Mouse (Mus musculus): ENCODE measurements around the gene 1810009A15Rik.
"Not testable (repeated sequence)": the region's sequence is repeated elsewhere in the genome, so short reads cannot be mapped to it uniquely, and the experiment has no call there.

1810009A15Rik gene

GRCm38 (mm10) chr19:8888511-8889385, at the start of gene 1810009A15Rik, which contains the start of gene Gm49416:
TSS of gene 1810009A15Rik (plus strand) at chr19:8888853.
TSS of gene Gm49416 (plus strand) at chr19:8888926.
- peak; percentile 96 for DNase-seq

DNA sequence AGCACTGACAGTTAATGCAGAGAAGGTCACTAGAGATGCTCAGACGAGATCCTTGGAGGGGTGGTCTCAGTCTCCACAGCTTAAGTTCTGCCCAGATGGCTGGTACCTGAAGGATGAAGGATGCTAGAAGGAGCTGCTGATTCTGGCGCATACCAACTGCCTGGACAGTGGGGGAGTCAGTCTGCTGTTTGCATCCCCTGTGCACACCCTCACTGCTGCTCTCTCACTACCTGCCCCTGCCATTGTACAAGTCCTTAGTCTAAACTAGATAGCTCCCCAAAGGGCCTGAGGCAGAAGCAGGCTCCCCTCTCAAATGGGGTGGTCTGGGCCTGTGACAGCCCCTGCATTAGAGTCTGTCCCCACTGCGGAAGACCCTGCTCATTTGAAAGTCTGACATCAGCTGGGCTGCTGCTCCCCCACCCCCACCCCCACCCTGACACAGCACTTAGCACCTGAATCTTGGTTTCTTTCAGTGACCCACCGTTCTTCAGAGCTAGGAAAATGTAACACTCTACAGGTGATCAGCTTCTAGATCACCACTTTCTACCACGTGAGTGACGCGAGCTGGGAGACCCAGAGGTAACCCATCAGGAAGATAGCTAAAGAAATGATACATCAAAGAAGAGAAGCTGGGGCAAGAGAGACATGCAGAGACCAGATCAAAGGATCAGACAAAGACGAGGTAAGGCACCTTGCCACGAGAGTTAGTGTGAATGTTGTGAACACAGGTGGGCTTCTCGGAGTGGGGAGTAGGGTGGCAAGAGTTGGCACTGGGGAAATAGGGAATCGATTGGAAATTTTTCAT, 49.3 kb upstream of the 1810009A15Rik start, which contains the start of gene Gng3:
Gng3 (minus strand) TSS at position 92 of the 805 bp plus-strand sequence.
- DNase-seq = peak; percentile 91

DNA sequence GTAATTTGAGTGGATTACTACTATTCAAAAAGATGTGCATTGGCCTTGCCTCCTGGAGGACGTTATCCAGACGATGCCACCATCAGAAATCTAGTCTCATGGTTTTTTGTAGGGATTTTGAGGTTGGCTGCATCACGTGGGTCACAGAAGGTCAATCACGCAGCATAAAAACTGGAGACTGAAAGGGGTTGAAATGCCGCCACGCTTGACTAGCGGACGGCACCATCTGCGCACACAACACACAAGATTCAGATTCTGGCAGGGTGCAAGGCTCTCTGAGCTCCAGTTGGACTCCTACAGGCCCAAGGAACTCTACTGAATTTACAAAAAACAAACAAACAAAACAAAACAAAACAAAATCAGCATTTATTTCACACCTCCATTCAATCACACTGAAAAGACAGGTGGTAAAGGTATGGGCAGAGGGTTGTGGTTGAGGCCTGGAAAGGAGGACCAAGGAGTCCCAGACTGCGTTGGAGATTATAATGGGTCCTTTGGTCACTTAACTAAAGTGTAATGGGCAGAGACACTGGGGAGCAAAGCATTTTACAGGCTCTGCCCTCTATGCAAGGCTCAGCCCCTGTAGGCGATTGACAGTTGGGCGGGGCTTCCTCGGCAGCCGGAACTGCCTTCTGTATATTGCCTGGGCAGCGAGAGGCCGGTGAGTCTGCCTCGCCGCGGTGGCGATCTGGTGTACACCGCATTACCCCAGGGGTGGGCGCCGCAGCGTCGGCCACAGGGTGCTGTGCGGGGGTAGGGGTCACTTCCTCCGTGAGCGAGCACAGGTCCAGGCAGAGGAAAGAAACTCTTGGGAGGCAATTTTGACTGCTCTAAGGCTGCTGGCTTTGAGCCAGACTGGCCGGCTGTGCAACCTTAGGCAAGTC, 48.5 kb upstream of the 1810009A15Rik start:
- peak; percentile 77 for DNase-seq

DNA sequence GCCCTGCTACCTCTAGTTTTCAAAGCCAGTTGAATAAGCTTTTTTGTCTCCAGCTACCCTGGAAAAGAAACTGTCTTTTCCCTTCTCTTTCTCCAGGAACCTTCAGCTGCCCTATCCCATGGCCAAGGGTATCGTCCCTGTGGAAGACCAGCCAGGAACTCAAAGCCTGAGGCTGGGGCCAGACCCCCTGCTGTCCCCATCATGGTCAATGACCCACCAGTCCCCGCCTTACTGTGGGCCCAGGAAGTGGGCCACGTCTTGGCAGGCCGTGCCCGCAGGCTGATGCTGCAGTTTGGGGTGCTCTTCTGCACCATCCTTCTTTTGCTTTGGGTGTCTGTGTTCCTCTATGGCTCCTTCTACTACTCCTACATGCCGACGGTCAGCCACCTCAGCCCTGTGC, 47.6 kb upstream of the 1810009A15Rik start:
- no peak for DNase-seq

DNA sequence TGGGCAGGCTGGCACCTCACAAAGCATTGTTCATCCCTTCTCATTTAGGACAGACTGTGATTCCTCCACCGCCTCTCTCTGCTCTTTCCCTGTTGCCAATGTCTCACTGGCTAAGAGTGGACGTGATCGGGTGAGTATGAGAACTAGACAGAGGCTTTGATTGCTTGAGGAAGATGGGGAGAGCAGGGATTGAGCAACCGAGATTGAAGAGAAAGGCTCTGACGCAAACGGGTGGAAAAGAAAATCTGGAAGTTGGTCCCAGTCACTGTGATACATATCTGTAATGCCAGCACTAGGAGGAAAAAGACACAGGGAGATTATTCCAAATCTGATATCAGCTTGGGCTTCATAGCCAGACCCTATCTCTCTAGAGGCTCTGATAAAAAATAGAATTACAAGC, 45.7 kb upstream of the 1810009A15Rik start:
- DNase-seq = no peak

DNA sequence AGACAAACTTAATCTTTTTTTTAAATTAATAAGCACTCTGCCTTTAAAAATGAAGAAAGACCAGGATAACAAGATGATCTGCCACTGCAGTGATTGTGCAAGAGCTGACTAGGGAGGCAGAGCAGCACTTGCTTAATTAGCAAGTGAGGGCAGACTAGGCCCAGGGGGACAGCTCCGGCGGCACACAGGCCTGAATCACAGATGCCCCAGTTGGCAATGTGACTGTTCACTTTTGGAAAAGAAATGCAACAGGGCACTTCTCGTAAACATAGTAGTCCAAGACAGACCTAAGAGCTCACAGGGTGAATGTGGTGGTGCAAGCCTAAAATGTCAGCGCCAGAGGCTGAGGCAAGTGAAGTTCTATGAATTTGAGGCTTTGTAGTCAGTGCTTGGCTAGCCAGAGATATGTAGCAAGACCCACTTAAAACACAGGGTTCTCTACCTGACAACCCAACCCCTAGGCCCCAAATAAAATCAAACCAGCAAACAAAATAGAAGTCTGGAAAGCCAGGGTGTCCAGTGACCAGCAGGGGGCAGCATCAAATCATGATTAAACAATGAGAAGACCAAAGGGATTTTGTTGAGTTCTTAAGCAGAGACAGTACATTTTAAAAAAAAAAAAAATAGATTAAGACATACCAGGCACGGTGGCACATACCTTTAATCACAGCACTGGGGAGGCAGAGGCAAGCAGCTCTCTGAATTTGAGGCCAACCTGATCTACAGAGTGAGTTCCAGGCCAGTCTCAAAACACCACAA, 44.1 kb upstream of the 1810009A15Rik start:
- peak; percentile 70 for DNase-seq

- DNase-seq = no peak
Observed at GRCm38 (mm10) chr19:8848356-8848755, 40.3 kb upstream of the 1810009A15Rik start.

GRCm38 (mm10) chr19:8850402-8850901, 38.2 kb upstream of the 1810009A15Rik start, which contains the start of gene Lrrn4cl:
TSS of gene Lrrn4cl (plus strand) at chr19:8850768.
- DNase-seq = no peak

DNA sequence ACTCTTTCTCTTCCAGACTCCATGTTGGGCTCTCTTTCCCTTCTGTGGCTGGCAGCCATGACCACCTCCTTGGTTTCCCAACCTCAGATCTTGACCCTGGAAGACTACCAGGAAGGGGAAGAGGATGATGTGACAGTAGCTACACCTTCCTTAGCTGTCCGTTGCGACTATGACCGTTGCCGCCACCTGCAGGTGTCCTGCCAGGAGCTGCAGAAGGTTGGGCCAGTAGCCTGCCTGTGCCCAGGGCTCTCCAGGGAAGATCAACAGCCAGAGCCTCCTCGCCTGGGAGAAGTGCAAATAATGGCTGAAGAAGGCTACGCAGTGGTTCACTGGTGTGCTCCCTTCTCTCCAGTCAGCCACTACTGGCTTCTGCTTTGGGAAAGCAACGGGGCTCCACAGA, 37.0 kb upstream of the 1810009A15Rik start:
- DNase-seq = no peak

- no peak for DNase-seq
Observed at GRCm38 (mm10) chr19:8852236-8852928, 36.3 kb upstream of the 1810009A15Rik start.

DNA sequence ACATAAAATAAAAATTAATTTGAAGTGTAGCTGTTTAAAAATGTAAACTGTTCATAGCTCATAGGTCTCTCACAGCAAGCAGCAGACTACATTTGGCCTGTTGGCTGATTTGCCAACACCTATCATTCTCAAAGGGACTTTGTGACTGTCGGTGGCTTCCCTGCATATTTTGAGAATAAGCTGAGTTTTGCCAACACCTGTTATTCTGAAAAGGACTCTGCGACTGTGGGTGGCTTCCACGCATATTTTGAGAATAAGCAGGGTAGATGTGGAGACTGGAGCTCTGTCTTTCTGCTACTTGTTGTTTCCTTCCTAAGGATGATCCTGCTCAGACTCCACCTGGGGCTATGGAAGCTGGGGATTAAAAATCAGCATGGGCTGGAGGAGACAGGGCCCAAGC, 35.5 kb upstream of the 1810009A15Rik start:
- DNase-seq = no peak

GRCm38 (mm10) chr19:8857689-8858088, 31.0 kb upstream of the 1810009A15Rik start:
- DNase-seq = no peak

- no peak for DNase-seq
Observed at GRCm38 (mm10) chr19:8859018-8859417, 29.6 kb upstream of the 1810009A15Rik start.

DNA sequence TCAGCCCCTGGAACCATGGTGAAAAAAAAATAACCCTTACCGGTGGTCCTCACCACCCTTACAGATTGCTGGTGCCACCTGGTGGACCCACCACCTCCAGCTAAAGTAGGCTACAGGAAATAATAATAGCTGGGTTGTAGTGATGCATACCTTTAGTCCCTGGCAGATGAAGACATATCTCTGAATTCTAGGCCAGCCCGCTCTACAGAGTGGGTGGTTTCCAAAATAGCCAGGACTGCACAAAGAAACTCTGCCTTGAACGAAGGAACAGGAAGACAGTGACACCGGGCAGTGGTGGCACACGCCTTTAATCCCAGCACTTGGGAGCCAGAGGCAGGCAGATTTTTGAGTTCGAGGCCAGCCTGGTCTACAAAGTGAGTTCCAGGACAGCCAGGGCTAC, 24.4 kb upstream of the 1810009A15Rik start:
- DNase-seq = peak; percentile 45

DNA sequence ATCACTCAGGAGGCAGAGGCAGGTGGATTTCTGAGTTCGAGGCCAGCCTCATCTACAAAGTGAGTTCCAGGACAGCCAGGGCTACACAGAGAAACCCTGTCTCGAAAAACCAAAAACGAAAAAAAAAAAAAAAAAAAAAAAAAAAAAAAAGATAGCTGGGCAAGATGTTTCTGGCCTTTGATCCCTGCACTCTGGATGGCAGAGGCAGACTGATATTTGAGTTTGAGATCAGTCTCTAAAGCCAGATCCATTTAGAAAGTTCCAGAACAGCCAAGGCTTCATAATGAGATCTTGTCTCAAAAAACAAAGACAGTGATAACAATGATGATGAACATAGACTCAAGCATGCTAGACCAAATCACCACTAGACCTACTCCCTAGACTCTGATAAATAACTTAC, 18.3 kb upstream of the 1810009A15Rik start:
- not testable (repeated sequence) for DNase-seq

DNA sequence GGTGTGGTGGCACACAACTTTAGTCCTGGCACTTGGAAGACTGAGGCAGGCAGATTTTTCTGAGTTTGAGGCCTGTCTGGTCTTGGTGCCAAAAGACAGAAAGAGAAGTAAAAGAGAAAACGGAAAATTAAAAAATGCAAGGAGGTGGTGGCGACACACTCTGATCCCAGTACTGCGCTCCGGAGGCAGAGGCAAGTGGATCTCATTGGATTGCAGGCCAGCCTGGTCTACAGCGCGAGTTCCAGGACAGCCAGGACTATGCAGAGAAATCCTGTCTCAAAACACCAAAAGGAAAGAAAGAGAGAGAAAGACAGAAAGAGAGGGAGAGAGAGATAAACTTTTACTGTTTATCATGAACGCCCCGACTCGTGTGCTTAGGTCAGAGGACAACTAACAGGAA, 17.8 kb upstream of the 1810009A15Rik start:
- no peak for DNase-seq

- DNase-seq = peak; percentile 98
Observed at GRCm38 (mm10) chr19:8871267-8872186, 17.1 kb upstream of the 1810009A15Rik start, which contains the start of gene Ubxn1. TSS of gene Ubxn1 (plus strand) at chr19:8871496.

- no peak for DNase-seq
Observed at GRCm38 (mm10) chr19:8872266-8872840, 16.3 kb upstream of the 1810009A15Rik start.

- no peak for DNase-seq
Observed at GRCm38 (mm10) chr19:8875031-8875430, 13.6 kb upstream of the 1810009A15Rik start.

All from right cerebral cortex, adult 18-20 months (tissue).